Mouse (Mus musculus) mouse embryonic stem cell (cell line): ENCODE data around the gene Zfp970.
"Not testable (repeated sequence)": the region's sequence is repeated elsewhere in the genome, so short reads cannot be mapped to it uniquely, and the experiment has no call there.

ENCODE experiments used
- in situ Hi-C, 2 experiments: fragments of 300-500 bp; cut with MboI; formaldehyde crosslinking; loops; 1 replicate in 1 of 2; 3 replicates in 1 of 2; pipeline ENCODE4 v1.14.3; 2019 to 2020; ENCODE audit warnings: low sequenced_read_pairs in 2 of 2, low pct_unique_long_range_greater_than_20kb in 1 of 2, mixed read lengths in 1 of 2; ENCODE audit not compliant: unreplicated experiment in 1 of 2

The Zfp970 gene

DNA sequence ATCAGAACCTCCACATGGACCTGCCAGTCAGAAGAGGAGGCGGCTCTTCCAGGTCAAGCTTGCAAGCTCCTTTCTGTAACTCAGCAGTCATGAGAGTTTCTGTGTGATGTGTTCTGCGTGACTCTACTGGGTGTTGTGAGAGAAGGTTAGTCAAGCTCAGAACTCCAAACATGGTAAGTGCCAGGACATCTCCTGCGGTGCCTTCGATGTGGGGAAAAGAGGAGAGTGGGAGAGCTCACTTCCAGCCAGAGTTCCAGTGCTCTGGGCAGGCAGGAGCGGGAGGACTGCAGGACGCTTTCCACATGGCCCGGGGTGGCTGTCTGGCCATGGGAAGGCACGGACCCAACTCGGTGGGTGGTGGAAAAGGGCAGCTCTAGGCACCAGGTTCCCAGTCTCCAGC, at the start of gene Zfp970:
Zfp970 (plus strand) TSS at position 58 of the 400 bp plus-strand sequence.
- in situ Hi-C loops = not testable (repeated sequence)

DNA sequence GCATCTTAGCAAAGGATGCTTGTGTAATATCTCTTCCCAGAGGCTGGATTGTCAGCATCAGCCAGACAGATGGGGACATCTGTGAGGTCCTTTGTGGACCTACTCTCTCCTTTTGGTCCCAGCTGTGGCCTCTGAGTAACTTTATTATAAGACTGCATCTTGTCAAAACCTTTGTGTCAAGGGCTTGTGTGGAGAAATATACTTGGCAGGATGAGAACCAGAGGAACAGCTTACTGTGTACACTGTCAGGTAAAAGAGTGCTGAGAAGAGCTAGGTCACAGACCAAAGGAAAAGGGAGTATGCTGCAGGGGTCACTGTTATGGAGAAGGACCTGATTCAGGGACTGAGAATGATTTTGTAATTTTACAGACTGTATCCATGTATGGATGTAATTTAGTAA, 3.7 kb downstream of the Zfp970 start:
- in situ Hi-C loops = not testable (repeated sequence)

DNA sequence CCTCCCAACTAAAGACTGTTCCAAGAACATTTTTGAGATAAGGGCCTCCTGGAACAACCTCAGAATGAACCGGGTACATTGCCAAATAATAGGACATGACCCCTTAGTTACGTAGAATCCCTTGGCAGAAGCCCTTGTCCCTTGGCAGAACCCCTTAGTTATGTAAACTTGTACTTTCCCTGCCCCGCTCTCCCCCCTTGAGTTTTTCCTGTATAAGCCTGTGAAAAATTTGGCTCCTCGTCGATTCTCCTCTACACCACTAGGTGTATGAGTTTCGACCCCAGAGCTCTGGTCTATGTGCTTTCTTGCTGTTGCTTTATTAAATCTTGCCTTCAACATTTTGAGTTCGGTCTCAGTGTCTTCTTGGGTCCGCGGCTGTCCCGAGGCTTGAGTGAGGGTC, 7.7 kb downstream of the Zfp970 start:
- in situ Hi-C loops = not testable (repeated sequence)

DNA sequence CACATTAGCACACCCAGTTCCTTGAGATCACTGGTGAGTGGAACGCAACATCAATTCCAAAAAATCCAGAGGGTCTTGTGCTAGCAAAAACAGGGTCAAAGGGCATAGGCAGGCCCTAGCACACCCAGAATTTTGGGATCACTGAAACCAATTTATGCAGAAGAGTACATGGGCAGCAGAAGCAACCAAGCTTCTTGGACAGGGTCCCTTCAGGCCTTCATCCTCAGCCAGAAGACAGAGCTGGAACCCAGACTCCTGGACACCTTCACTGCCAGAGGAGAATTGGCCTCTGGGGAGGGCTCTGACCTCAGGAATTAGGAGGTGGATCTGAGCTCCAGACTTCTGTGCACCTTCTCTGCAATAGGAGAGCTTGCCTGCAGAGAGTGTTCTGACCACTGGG, 17.4 kb downstream of the Zfp970 start:
- in situ Hi-C loops = not testable (repeated sequence)

DNA sequence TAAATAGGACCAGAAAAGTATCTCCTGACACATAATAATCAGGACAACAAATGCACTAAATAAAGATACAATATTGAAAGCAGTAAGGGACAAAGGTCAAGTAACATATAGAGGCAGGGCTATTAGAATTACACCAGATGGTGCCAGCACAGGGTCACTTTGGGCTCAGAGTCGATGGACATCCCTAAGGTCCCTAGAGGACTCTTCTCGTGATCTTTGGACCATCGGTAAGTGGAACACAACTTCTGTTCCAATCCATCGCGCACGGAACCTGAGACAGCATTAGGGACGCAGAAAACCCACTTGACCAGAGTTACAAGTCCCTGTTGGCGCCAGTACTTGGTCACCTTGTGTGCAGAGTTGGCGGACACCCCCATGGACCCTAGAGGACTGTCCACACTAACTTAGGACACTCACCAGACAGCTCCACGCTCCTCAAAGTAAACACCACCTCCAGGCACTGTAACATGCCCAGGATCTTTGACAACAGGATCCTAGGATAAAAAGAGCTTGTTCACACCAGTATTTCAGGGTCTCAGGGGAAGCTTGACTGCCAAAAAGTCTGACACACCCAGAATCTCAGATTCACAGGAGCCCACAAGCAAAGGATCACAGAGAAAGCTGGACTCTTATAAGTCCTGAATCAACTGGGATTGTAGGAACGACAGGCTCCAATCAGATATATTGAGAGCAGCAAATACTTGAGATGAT, 18.9 kb downstream of the Zfp970 start:
- in situ Hi-C loops = not testable (repeated sequence)

DNA sequence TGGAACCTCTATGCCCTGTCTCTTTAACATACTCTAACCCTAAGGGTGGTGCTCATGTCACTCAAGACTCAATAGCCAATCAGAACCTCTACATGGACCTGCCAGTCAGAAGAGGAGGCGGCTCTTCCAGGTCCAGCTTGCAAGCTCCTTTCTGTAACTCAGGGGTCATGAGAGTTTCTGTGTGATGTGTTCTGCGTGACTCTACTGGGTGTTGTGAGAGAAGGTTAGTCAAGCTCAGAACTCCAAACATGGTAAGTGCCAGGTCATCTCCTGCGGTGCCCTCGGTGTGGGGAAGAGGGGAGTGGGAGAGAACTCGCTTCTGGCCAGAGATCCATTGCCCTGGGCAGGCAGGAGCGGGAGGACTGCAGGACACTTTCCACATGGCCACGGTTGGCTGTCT, 33.5 kb downstream of the Zfp970 start, which contains the start of gene Gm14403:
Gm14403 (plus strand) TSS at position 149 of the 400 bp plus-strand sequence.
- in situ Hi-C loops = not testable (repeated sequence)

DNA sequence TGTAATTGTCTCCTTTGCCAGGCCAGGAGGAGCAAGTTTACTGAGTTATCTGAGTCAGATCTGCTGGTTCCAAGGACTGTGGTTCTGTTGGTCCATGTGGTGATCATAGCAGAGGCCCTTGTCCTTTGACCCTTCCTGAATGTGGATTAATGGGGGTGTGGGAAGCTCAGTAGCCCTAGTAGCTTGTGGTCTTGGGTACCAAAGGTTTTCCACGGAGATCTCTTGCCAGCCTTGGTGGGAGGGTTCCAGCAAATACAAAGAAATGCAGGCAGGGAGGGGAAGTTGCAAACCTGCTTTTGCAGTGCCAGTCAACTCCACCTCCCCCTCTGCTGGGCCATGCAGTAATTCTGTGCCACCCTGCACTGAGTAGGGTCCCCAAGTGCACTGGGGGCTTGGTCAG, 34.6 kb downstream of the Zfp970 start:
- in situ Hi-C loops = not testable (repeated sequence)

DNA sequence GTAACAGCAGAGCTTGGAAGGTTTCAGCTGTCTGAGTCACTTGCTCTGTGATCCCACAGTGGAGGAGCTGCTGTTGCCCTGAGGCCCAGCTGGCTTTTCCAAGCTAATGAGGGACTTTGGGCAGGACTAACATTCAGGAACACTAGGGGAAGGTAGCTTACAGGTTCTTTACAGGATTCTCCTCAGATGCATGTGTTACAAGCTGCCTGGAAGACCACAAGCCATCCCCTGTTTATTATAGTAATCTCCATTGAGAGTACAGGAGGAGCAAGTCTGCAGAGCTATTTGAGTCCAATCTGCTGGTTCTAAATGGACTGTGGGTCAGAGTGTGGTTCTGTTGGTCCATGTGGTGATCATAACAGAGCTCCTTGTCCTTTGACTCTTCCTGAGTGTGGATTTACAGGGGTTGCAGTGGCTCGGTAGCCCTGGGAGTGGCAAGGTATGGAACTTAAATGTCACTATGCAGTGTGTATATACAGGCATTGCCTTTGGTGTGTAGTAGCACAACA, 40.7 kb downstream of the Zfp970 start:
- in situ Hi-C loops = not testable (repeated sequence)

DNA sequence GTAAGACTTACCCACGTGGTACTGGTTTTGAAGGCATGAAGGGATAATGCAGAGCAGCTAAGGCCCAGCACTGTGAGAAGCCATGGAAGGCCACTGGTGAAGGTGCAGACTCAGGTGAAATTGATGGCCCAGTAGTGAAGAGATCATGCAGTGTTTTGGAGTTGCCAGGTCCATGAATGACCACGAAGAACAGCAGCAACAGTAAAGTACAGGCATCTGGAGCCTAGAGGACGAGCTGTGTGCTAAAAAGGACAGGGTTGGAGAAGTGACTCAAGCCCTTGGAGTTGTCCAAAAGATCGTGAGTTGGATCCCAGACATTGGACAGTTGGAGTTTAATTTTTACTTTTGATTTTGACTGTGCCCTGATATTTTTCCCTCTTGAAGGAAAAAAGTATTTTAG, 46.8 kb downstream of the Zfp970 start:
- in situ Hi-C loops = not testable (repeated sequence)

DNA sequence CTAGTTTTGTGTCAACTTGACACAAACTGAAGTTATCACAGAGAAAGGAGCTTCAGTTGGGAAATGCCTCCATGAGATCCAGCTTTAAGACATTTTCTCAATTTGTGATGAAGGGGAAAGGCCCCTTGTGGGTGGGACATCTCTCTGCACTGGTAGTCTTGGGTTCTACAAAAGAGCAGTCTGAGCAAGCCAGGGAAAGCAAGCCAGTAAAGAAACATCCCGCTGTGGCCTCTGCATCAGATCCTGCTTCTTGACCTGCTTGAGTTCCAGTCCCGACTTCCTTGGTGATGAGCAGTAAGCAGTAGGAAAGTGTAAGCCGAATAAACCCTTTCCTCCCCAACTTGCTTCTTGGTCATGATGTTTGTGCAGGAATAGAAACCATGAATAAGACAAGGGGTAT, 47.4 kb downstream of the Zfp970 start:
- in situ Hi-C loops = not testable (repeated sequence)

DNA sequence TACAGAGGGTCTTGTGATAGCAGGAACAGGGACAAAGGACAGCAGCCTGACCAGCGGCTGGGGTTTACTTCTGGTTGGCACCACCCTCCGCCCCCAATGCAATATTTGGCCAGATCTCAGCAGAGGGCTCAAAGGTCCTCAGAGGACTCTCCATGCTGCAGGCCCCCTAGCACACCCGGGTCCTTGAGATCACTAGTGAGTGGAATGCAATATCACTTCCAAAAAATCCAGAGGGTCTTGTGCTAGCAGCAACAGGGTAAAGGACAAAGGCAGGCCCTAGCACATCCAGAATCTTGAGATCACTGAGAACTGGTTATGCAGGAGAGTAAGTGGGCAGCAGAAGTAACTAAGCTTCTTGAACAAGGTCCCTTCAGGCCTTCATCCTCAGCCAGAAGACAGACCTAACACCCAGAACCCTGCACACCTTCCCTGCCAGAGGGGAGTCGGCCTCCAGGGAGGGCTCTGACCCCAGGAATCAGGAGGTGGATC, 49.5 kb downstream of the Zfp970 start:
- in situ Hi-C loops = not testable (repeated sequence)

DNA sequence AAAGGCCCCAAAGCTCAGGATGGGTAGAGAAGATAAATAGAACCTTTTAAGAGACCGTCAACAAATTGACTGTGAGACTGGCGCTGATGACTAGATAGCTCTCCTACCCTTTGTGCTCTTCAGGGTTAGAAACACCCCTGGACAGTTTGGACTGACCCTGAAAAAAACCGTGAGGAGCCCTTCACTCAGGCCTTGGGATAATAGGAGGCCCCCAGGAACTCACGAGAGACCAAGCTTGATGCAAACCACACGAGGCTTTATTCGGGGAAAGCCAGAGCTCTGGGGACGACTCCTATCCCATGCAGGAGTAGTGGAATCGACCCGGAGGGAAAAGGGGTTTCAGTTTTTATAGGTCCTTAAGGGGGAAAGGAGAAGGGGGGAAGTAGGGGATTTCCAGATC, 53.2 kb downstream of the Zfp970 start:
- in situ Hi-C loops = not testable (repeated sequence)

DNA sequence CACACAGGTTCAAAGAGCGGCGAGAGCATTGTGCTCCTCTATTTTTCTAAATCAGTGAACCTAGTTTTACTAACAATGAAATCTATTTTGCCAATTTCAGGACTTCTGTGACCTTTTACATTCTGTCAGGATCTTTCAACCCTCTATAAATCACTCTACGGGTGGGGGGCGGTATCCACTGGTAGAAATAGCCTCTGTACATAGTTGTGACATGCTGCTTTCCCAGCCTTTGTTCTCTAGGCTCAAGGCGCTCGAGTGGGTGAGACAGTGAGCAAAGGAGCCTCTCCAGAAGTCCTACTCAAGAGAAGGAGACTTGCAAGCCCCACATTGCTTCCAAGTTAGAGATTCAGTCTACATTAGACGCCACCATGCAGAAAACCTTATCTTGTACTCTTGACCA, 53.8 kb downstream of the Zfp970 start:
- in situ Hi-C loops = not testable (repeated sequence)

DNA sequence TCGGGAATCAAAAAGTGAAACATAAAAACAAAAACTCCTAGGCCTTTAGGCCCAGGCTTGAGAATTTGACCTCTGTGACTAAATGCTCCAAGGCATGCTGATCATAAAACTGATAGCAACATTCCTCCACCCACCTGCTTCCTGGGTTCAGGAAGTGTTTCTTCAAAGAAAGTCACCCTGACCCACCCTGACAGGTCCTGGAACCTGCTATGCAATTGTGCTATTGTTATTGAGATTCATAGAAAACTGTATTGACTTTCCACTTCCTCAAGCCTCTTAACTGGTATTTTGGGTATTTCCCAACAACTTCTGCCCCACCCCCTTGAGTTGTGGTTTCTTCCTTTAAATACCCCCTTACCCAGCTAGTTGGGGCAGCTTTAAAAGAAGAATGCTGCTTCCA, 54.4 kb downstream of the Zfp970 start:
- in situ Hi-C loops = not testable (repeated sequence)

DNA sequence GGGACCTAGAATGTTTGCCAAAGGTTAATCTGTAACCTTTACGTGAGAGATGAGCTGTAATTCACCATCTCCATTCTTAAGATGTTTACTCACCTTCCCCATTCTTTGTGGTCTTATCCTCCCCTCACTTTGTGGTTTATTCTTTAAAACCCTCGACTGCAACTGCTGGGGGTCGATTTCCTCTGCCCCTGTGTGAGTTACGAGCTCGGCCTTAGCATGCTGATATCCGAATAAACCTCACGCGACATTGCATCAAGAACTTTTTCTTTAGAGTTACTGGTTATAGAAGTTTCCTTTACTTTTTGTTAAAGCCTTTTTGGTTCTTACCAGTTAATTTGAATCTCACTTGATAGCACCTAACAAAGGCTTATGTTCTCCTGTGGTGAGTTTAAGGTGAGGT, 55.5 kb downstream of the Zfp970 start:
- in situ Hi-C loops = no loop called here

DNA sequence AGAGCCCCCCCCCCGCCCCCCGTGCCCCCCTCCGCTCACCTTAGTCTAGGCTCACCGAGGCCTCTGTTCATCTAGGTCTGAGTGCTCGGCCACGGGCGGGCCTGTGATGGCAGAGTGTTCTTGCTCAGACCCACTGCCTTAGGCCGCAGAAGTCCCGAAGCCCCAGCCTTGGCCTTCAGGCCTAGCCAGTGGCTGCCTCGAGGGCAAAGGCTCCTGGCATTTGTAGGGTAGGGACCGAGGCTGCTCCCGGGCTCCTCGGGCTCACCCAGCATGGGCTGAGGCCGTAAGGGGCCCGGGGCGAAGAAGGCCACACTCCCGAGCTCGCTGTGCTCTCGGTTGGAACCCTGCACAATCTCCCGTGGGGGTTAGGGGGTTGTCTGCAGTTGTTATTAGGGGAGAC, 58.5 kb downstream of the Zfp970 start:
- in situ Hi-C loops = no loop called here

DNA sequence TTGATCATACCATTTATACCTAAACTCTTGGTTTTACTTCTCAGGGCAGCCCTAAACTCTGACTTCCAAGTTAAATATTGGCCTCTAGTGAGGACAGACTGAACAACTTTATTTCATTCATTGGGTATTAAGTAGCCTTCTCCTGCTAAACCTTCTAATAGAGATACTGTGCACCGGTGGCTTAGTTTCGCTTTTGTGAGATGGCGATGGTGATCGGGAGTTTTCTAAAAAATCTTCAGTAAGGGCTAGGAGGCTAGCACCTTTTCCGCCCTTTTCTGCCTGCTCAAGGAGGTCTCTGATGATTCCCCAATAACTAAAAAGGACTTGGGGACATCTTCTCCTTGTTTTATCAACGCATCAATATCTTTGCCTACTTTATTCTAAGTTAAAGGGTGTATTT, 59.1 kb downstream of the Zfp970 start:
- in situ Hi-C loops = not testable (repeated sequence)

DNA sequence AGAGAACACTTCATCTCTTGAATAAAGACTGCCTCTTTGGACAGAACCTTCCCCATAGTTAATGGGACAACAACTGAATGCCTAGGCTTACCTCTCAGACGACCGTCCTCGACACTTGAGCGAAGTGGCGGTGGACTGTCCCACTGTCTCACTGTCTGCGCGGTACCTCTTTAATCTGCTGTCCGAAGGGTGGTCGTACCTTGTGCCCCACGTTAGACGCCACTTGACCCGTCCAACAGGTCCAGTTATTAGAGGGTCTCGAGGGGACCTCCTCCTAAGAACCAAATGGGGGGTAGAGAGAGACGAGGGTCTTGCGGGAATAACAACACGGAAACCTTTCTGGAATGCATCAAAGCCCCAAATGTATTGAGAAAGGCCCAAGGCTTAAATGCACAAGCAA, 59.6 kb downstream of the Zfp970 start:
- in situ Hi-C loops = not testable (repeated sequence)
